Mouse (Mus musculus) lung, postnatal 4 days (tissue): ENCODE results near the gene Olfr1193.
"Not testable (repeated sequence)": the region's sequence is repeated elsewhere in the genome, so short reads cannot be mapped to it uniquely, and the experiment has no call there.

Experiments
- DNase-seq, 2 experiments: peaks; one replicate each; pipeline ENCODE4 v3.0.0; 2021

Olfr1193 gene

GRCm38 (mm10) chr2:88675328-88675727 is at the start of gene Olfr1193:
Olfr1193 (plus strand) TSS chr2:88675628.
- DNase-seq: not testable (repeated sequence)

GRCm38 (mm10) chr2:88640242-88640641 is 35.2 kb upstream of the Olfr1193 start, which contains the start of gene Olfr1191-ps1:
Olfr1191-ps1 (plus strand) TSS chr2:88640542.
- DNase-seq: not testable (repeated sequence)

GRCm38 (mm10) chr2:88648209-88648608 is 27.2 kb upstream of the Olfr1193 start, which contains the start of gene Olfr1192-ps1:
Olfr1192-ps1 (plus strand) TSS chr2:88648509.
- no peak for DNase-seq

GRCm38 (mm10) chr2:88689087-88689486 is 13.7 kb downstream of the Olfr1193 start, which contains the start of gene Olfr1195:
Olfr1195 (minus strand) TSS chr2:88689187.
- DNase-seq: no peak

GRCm38 (mm10) chr2:88704497-88704896 is 29.1 kb downstream of the Olfr1193 start, which contains the start of gene Olfr1196:
Olfr1196 (minus strand) TSS chr2:88704597.
- DNase-seq: no peak
